Mouse (Mus musculus) embryonic facial prominence, embryonic 13.5 days (tissue): Measurements from ENCODE around the gene Ephb2. TPM values are rescaled to one million over a fixed set of nuclear protein-coding genes. Genes with fewer than 3 reads are reported as not detected.

Source experiments
- ATAC-seq: fragments of 200-750 bp; cut with Nextera tagmentation; 2 replicates; pipeline ENCODE4 v1.8.0; 2017; ENCODE audit warnings: low read depth; ENCODE audit not compliant: insufficient number of reproducible peaks, insufficient read depth, low FRiP score, low TSS enrichment
- H3K27ac ChIP-seq: fragments of 300-500 bp; sonication (generic); 2 replicates; pipeline ENCODE4 v1.5.1; 2015; ENCODE audit warnings: moderate library complexity, mild to moderate bottlenecking, inconsistent platforms
- H3K27me3 ChIP-seq: fragments of 300-500 bp; sonication (generic); 2 replicates; pipeline ENCODE4 v1.6.1; 2015; ENCODE audit warnings: mild to moderate bottlenecking, inconsistent platforms
- H3K36me3 ChIP-seq: fragments of 300-500 bp; sonication (generic); 2 replicates; pipeline ENCODE4 v1.6.1; 2015; ENCODE audit warnings: mild to moderate bottlenecking, inconsistent platforms
- H3K4me1 ChIP-seq: fragments of 300-500 bp; sonication (generic); 2 replicates; pipeline ENCODE4 v1.6.1; 2015; ENCODE audit warnings: inconsistent platforms
- H3K4me2 ChIP-seq: fragments of 300-500 bp; sonication (generic); 2 replicates; pipeline ENCODE4 v1.6.1; 2015; ENCODE audit warnings: moderate library complexity, mild to moderate bottlenecking, inconsistent platforms
- H3K4me3 ChIP-seq: fragments of 300-500 bp; sonication (generic); 2 replicates; pipeline ENCODE4 v1.5.1; 2015; ENCODE audit warnings: mild to moderate bottlenecking, inconsistent platforms
- H3K9ac ChIP-seq: fragments of 300-500 bp; sonication (generic); 2 replicates; pipeline ENCODE4 v1.6.1; 2015; ENCODE audit warnings: mild to moderate bottlenecking, inconsistent platforms
- H3K9me3 ChIP-seq: fragments of 300-500 bp; sonication (generic); 2 replicates; pipeline ENCODE4 v1.6.1; 2016; ENCODE audit warnings: inconsistent platforms
- WGBS: fragments of 180-500 bp; shearing (Covaris S2); methylation state at CpG from one replicate; pipeline ENCODE4 v1.1.7; 2015; ENCODE audit warnings: mixed read lengths; 5-methylcytosine and 5-hydroxymethylcytosine counted together
- polyA plus RNA-seq: library from polyadenylated mRNA; unstranded; fragments of >200 nt; fragmentation: Nextera tagmentation; extraction: Ambion mirVana; gene quantifications from 2 replicates; pipeline ENCODE4 v1.2.1, GENCODE M21; 2015

Ephb2 gene
- polyA plus RNA-seq, 1 experiment from 2014 or later, result 7.9 TPM

DNA sequence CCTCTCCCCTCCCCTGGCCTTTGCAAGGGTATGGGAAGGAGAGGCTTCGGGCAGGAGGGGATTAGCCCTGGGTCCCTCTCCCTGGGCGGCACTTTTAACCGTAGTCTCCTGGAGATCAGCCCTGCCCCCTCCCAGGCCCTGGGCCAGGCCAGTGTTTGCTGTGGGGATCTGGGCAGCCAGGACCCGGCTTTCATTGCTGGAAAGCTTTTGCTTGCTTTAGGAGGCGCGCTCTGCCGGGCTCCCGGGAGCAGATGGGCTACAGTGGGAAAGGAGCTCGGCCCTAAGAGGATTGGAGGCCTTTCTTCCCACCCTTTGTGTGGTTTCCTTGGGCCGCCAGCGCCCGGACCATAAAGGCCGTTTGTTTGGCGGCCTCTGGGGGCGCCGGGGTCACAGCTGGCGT lies 26.0 kb upstream of the Ephb2 start:
- Histone ChIP-seq H3K27ac (no peak overlapping the region), H3K4me3 (no peak overlapping the region), H3K27me3 (peaks cover 13% of the 10 kb centered on the region), H3K9ac (peak overlapping the region; percentile 23; the same call in 1 of the 2 replicates), H3K36me3 (no peaks in the 10 kb centered on the region), H3K9me3 (no peaks in the 10 kb centered on the region), H3K4me2 (0 out of 2 replicates have a peak overlapping the region, but pooled peaks have one; percentile 7), H3K4me1 (peaks cover 32% of the 10 kb centered on the region)
- no peak for ATAC-seq
- WGBS, result 6% methylated on average over 17 of the region's 17 CpGs

DNA sequence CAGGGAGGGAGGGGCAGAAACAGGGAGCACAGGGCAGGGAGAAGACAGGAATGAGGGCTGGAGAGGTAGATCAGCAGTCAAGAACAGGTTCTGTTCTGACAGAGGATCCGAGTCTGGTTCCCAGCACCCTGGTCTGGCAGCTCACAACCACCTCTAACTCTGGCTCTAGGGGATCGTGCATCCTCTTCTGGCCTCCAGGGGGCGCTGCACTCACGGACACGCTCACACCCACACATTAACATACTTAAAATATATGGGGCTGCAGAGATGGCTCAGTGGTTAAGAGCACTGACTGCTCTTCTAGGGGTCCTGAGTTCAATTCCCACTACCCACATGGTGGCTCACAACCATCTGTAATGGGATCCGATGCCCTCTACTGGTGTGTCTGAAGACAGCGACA lies 24.2 kb upstream of the Ephb2 start:
- Histone ChIP-seq H3K4me2 (no peak overlapping the region), H3K27me3 (peaks cover 13% of the 10 kb centered on the region), H3K27ac (no peak overlapping the region), H3K4me3 (no peak overlapping the region), H3K4me1 (peaks cover 26% of the 10 kb centered on the region), H3K9me3 (no peaks in the 10 kb centered on the region), H3K36me3 (no peaks in the 10 kb centered on the region), H3K9ac (no peak overlapping the region)
- ATAC-seq, result no peak
- WGBS, result 78% methylated on average over 7 of the region's 7 CpGs

DNA sequence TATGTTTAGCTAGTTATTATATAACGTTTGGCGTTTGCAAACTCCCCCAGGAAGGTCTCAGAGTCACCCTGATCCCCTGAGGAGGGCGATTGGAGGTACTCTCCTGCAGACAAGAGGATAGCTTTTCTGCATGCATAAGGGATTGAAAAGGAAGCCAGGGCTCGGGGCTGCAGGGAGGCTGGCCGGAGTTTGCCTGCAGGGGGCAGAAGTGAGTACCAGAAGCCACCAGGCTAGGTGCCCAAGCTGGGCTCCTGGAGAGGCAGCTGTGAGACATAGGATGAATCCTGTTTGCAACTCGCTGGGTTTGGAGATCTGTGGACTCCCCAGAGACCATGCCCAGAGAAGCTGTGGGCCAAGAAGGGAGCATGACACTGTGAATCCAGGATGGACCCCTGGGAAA lies 19.3 kb upstream of the Ephb2 start:
- Histone ChIP-seq H3K27ac (no peak overlapping the region), H3K4me3 (no peak overlapping the region), H3K4me1 (no peaks in the 10 kb centered on the region), H3K9me3 (no peaks in the 10 kb centered on the region), H3K9ac (no peak overlapping the region), H3K36me3 (no peaks in the 10 kb centered on the region), H3K4me2 (no peak overlapping the region), H3K27me3 (no peaks in the 10 kb centered on the region)
- WGBS, result 26% methylated on average over 6 of the region's 6 CpGs
- no peak for ATAC-seq

DNA sequence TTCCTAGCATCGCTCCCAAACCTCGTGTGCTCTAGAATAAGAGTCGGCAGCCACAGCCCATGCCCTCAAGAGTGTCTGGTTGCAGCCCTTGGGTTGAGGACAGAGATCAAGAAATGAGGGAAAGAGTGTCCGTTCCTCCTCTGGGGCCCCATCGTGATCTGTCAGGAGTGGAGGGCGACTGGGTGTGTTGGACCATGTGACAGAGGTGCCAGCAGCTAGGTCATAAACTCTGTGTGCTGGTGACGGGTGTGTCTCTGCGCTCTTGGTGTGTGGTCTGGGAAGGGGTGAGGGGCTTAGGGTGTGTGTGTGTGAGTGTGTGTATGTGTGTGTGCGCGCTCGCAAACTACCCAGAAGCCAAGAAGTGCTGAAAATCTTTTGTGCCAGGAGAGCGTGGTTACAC lies 17.2 kb upstream of the Ephb2 start:
- no peak overlapping the region for H3K4me2 ChIP-seq
- no peak overlapping the region for H3K4me3 ChIP-seq
- no peak overlapping the region for H3K27ac ChIP-seq
- H3K9ac ChIP-seq, result no peak overlapping the region
- 0 out of 2 replicates have a peak, but pooled peaks cover 2% of the 10 kb centered on the region for H3K4me1 ChIP-seq
- 80% methylated on average over 12 of the region's 12 CpGs for WGBS
- no peak for ATAC-seq
- H3K27me3 ChIP-seq, result no peaks in the 10 kb centered on the region
- no peaks in the 10 kb centered on the region for H3K36me3 ChIP-seq
- no peaks in the 10 kb centered on the region for H3K9me3 ChIP-seq

DNA sequence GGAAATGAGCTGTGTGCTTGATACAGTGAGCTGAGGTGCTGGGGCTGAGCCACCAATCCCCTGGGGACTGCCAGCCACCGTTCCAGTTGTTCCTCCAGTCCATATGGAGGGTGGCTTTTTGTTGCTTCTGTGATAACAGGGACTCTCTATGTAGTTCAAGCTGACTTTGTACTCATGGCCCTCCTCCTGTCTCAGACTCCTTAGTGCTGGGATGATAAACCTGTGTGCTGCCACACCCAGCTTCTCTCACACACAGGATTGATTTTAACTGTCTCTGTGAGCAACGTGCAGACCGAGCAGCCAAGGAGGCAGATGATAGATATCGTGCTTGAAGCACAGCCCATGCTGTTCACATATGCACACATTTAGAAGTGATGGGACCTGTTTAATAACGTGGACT lies 16.3 kb upstream of the Ephb2 start:
- Histone ChIP-seq H3K27ac (no peak overlapping the region), H3K27me3 (no peaks in the 10 kb centered on the region), H3K9ac (no peak overlapping the region), H3K4me2 (no peak overlapping the region), H3K4me1 (0 out of 2 replicates have a peak, but pooled peaks cover 5% of the 10 kb centered on the region), H3K9me3 (no peaks in the 10 kb centered on the region), H3K4me3 (no peak overlapping the region), H3K36me3 (no peaks in the 10 kb centered on the region)
- no peak for ATAC-seq
- 57% methylated on average over 5 of the region's 5 CpGs for WGBS

DNA sequence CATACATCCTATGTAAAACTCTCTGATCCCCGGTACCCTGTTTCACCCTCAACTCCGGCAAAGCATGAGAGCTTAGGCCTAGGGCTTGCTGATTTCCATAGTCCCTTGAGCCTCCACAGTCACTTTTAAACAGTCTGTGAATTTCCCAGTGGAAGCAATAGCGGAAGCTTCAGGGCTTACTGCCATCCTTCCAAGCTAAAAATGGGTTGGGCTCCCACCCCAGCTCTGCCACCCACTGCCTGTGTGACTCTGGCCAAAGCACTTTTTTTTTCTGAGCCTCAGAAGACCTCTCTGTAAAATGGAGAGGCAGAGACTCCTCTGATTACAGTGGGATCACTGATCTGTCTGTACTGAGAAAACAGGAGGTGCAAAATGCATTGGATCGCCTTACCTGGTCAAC lies 12.8 kb upstream of the Ephb2 start:
- no peak overlapping the region for H3K9ac ChIP-seq
- H3K27me3 ChIP-seq, result peaks cover 5% of the 10 kb centered on the region; the same call in 1 of the 2 replicates
- H3K9me3 ChIP-seq, result no peaks in the 10 kb centered on the region
- H3K4me2 ChIP-seq, result no peak overlapping the region
- H3K4me1 ChIP-seq, result 0 out of 2 replicates have a peak, but pooled peaks cover 5% of the 10 kb centered on the region
- WGBS, result 66% methylated on average over 4 of the region's 4 CpGs
- no peaks in the 10 kb centered on the region for H3K36me3 ChIP-seq
- H3K27ac ChIP-seq, result no peak overlapping the region
- no peak overlapping the region for H3K4me3 ChIP-seq
- ATAC-seq, result no peak

DNA sequence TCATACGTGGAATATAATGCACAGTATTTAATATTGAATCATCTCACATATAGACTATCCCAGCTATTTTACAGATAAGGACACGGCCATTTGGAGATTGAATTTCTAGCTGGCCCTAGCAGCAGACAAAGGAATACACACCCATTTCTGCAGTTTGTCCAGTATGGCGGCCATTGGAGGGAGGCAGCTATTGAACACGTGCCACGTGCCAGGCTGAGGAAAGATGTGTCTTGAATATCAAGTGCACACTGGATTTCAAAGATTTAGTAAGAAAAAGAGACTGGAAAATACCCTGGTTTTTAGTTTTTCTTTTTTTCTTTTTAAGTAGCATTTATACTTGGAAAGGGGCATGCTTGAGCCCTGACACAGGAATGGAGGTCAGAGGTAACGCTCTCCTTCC lies 11.4 kb upstream of the Ephb2 start:
- 0 out of 2 replicates have a peak, but pooled peaks cover 5% of the 10 kb centered on the region for H3K4me1 ChIP-seq
- WGBS, result 73% methylated on average over 6 of the region's 6 CpGs
- ATAC-seq, result no peak

DNA sequence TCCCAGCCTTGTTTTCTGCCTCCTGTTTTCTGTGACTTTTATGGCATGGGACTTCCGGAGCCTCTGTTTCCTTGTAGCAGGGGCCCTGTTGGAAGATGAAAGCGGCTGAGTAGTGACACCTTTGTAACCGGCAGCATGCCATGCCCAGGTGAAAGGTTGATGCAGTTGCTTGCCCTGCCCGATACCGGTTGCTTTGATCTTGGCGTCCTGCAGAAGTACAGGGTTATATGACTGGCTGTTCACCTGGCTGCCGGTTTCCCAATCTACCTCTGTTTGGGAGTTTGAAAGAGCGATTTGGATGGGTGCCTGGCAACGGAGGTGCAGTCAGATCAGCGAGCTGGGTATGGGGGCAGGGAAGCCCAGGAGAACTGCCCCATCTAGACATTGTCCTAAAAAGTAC lies 7.0 kb upstream of the Ephb2 start:
- no peak for ATAC-seq
- Histone ChIP-seq H3K4me3 (no peak overlapping the region), H3K27me3 (peaks cover 17% of the 10 kb centered on the region), H3K27ac (no peak overlapping the region), H3K9me3 (no peaks in the 10 kb centered on the region), H3K4me1 (peaks cover 5% of the 10 kb centered on the region), H3K36me3 (no peaks in the 10 kb centered on the region), H3K9ac (no peak overlapping the region), H3K4me2 (no peak overlapping the region)
- 82% methylated on average over 10 of the region's 10 CpGs for WGBS

More for the DNA sequence above, 11.4 kb upstream of the Ephb2 start:
- Histone ChIP-seq H3K4me2 (no peak overlapping the region), H3K27me3 (peaks cover 5% of the 10 kb centered on the region; the same call in 1 of the 2 replicates), H3K9ac (no peak overlapping the region), H3K9me3 (no peaks in the 10 kb centered on the region), H3K4me3 (no peak overlapping the region), H3K36me3 (no peaks in the 10 kb centered on the region), H3K27ac (no peak overlapping the region)

DNA sequence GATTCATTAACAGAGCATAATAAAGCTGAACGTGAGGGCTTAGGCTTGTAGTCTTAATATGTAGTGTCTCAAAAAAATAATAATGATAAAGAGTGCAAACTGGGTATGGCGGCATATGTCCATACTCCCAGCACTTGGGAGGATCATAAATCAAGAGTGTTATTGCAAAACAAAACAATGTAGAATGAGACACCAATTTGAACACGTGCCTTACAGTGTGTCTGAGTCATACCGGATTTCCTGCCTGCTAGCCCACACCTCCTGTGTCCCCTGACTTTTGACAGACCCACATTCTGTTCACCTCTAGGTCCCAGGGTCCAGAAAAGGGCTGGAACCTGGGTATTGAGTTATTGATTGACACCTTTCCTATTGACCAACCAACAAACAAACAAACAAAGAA lies 6.2 kb upstream of the Ephb2 start:
- H3K9ac ChIP-seq, result no peak overlapping the region
- whole genome bisulfite sequencing, result 86% methylated on average over 4 of the region's 4 CpGs
- no peak for ATAC-seq
- H3K36me3 ChIP-seq, result no peaks in the 10 kb centered on the region
- no peak overlapping the region for H3K4me3 ChIP-seq
- no peak overlapping the region for H3K4me2 ChIP-seq
- peaks cover 12% of the 10 kb centered on the region for H3K4me1 ChIP-seq
- peaks cover 17% of the 10 kb centered on the region for H3K27me3 ChIP-seq
- no peak overlapping the region for H3K27ac ChIP-seq
- H3K9me3 ChIP-seq, result no peaks in the 10 kb centered on the region

DNA sequence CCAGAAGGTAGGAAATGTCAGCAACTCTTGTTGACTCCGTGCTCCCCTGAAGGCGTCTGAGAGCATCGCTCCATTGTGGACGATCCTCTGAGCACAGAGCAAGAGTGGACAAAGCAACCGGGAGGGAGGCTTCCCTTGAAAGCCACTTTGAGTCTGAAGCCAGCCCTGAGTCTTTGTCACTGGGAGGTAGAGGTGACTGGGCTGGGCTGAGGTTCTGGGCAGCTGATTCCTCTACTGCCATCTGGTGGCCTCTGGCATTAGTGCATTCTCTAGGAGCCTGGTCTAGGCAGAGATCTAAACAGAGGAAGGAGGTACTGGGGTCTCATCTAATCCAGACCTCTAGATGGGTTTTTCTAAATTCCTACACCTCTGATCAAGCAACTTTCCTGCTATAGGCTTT lies 5.3 kb upstream of the Ephb2 start:
- H3K9me3 ChIP-seq, result no peaks in the 10 kb centered on the region
- no peak overlapping the region for H3K4me3 ChIP-seq
- no peak for ATAC-seq
- 0 out of 2 replicates have a peak overlapping the region, but pooled peaks have one; percentile 21 for H3K4me2 ChIP-seq
- H3K9ac ChIP-seq, result no peak overlapping the region
- WGBS, result 10% methylated on average over 5 of the region's 5 CpGs
- H3K4me1 ChIP-seq, result peaks cover 20% of the 10 kb centered on the region
- no peak overlapping the region for H3K27ac ChIP-seq
- peaks cover 17% of the 10 kb centered on the region for H3K27me3 ChIP-seq
- no peaks in the 10 kb centered on the region for H3K36me3 ChIP-seq

DNA sequence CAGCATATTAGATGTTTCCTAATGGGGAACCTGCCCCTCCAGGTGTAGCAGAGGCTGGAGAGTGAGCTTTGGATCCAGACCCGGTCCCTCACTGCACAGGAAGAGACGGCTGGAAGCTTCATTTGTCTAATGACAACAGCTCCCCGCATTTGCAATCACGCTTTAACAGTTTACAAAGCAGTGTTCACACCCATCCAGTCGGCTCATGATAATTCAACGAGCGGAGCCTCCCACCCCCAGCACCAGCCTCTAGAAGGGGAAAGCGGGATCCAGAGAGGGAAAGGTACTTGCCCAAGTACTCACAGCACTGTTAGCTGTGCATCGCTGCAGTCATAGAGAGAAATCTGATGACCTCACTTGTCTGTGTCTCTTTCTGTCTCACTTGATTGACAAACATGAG lies 2.7 kb upstream of the Ephb2 start:
- Histone ChIP-seq H3K27me3 (peaks cover 12% of the 10 kb centered on the region), H3K36me3 (no peaks in the 10 kb centered on the region), H3K4me3 (no peak overlapping the region), H3K4me2 (no peak overlapping the region), H3K4me1 (peaks cover 36% of the 10 kb centered on the region), H3K9me3 (no peaks in the 10 kb centered on the region), H3K9ac (no peak overlapping the region), H3K27ac (no peak overlapping the region)
- no peak for ATAC-seq
- WGBS, result 67% methylated on average over 9 of the region's 9 CpGs

DNA sequence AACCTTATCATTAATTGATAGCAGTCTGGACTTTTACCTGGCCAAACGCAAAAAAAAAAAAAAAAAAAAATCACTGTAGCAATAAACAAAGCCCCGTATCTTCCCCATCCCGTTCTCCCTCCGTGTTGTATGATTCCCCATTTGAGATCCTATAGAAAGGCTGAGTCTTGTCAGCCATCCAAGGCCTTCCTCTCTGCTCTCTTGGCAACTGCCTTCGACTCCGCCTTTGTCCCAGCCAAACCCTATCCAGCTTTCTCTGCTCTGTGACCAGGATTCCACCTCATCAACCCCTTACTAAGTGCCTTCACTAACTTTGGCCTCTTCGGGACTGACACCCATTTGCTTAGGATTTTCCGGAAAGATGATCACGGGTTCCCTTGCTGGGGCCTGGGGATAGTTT lies 2.2 kb upstream of the Ephb2 start:
- Histone ChIP-seq H3K36me3 (no peaks in the 10 kb centered on the region), H3K9me3 (no peaks in the 10 kb centered on the region), H3K4me3 (no peak overlapping the region), H3K4me1 (peaks cover 40% of the 10 kb centered on the region), H3K4me2 (no peak overlapping the region), H3K9ac (no peak overlapping the region), H3K27ac (no peak overlapping the region), H3K27me3 (peaks cover 12% of the 10 kb centered on the region)
- ATAC-seq, result no peak
- WGBS, result 76% methylated on average over 9 of the region's 9 CpGs
